Mouse (Mus musculus) neural tube, embryonic 14.5 days (tissue): Measurements from ENCODE around the gene Trit1. TPM values are rescaled to one million over a fixed set of nuclear protein-coding genes. Genes with fewer than 3 reads are reported as not detected.

Experiments used
- ATAC-seq: fragments of 200-750 bp; cut with Nextera tagmentation; 2 replicates; pipeline ENCODE4 v1.8.0; 2017; ENCODE audit warnings: low read depth, mild to moderate bottlenecking, moderate TSS enrichment, moderate library complexity
- H3K27ac ChIP-seq: fragments of 300-500 bp; sonication (generic); 2 replicates; pipeline ENCODE4 v1.5.1; 2014; ENCODE audit warnings: low read depth, mild to moderate bottlenecking, control low read depth, low read length, moderate library complexity, mixed read lengths
- H3K27me3 ChIP-seq: fragments of 300-500 bp; sonication (generic); 2 replicates; pipeline ENCODE4 v1.6.1; 2014; ENCODE audit warnings: low read length; ENCODE audit not compliant: control insufficient read depth, insufficient read depth
- H3K36me3 ChIP-seq: fragments of 300-500 bp; sonication (generic); 2 replicates; pipeline ENCODE4 v1.6.1; 2014; ENCODE audit warnings: low read length, mixed read lengths; ENCODE audit not compliant: control insufficient read depth, insufficient read depth
- H3K4me1 ChIP-seq: fragments of 300-500 bp; sonication (generic); 2 replicates; pipeline ENCODE4 v1.6.1; 2014; ENCODE audit warnings: low read length; ENCODE audit not compliant: control insufficient read depth, insufficient read depth
- H3K4me2 ChIP-seq: fragments of 300-500 bp; sonication (generic); 2 replicates; pipeline ENCODE4 v1.6.1; 2014; ENCODE audit warnings: mild to moderate bottlenecking, low read depth, low read length, control low read depth
- H3K4me3 ChIP-seq: fragments of 300-500 bp; sonication (generic); 2 replicates; pipeline ENCODE4 v1.5.1; 2014; ENCODE audit warnings: low read depth, low read length, control low read depth, mixed read lengths
- H3K9ac ChIP-seq: fragments of 300-500 bp; sonication (generic); replicated peaks from 2 replicates; pipeline ENCODE4 v1.6.1; 2014; ENCODE audit warnings: low read depth, mild to moderate bottlenecking, control low read depth, low read length, mixed read lengths
- H3K9me3 ChIP-seq: fragments of 300-500 bp; sonication (generic); 2 replicates; pipeline ENCODE4 v1.6.1; 2016; ENCODE audit warnings: low read length; ENCODE audit not compliant: control insufficient read depth
- WGBS: fragments of 180-500 bp; shearing (Covaris S2); extraction: QIAGEN DNeasy Blood & Tissue Kit; methylation state at CpG from one replicate; pipeline ENCODE4 v1.1.7; 2014; 5-methylcytosine and 5-hydroxymethylcytosine counted together
- polyA plus RNA-seq: library from polyadenylated mRNA; unstranded; fragments of >200 nt; fragmentation: Nextera tagmentation; extraction: Ambion mirVana; gene quantifications from 2 replicates; pipeline ENCODE4 v1.2.1, GENCODE M21; 2014

The Trit1 gene
- polyA plus RNA-seq, 1 experiment from 2014 or later, result 27.8 TPM

DNA sequence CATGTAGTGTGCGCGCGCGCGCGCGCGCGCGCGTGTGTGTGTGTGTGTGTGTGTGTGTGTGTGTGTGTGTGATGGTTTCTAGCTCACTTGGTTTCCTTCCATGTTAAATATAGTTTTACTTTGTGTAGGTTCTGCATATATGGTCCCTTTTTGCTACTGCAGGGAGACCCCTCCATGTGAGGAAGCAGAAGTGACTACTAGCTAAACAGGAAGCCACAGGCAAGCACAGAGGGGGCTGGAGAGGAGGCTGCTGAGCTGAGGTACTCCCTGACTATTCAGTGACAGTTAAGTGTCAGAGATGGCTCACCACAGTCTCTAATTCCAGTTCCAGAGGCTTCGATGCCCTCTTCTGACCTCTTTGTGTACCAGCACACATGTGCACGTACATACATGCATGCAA lies 9.8 kb downstream of the Trit1 start:
- no peaks in the 10 kb centered on the region for H3K9me3 ChIP-seq
- no peak for ATAC-seq
- 91% methylated on average over 13 of the region's 13 CpGs for WGBS
- peaks cover 7% of the 10 kb centered on the region; the same call in 1 of the 2 replicates for H3K36me3 ChIP-seq
- no peaks in the 10 kb centered on the region for H3K27me3 ChIP-seq
- no peak overlapping the region for H3K4me2 ChIP-seq
- no peak overlapping the region for H3K9ac ChIP-seq
- H3K27ac ChIP-seq, result no peak overlapping the region
- H3K4me3 ChIP-seq, result no peak overlapping the region
- H3K4me1 ChIP-seq, result no peaks in the 10 kb centered on the region

DNA sequence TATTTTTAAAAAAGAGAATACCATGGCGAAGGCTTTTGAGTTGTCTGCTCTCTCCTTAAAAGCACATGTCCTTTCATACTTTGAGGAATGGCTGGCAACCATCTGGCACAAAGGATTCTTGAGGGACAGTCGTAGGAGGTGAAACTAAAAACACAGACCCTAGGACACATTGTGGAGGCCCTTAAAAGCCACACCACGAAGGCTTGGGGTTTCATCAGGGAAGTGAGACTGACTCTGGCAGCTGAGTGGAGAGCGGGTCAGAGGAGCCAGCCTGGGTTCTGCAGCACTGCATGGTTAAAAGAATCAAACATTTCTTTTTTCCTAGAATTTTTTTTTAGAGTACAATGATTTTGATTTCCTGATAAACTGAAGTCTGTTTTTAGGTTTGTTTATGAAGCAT lies 10.2 kb downstream of the Trit1 start:
- no peak overlapping the region for H3K27ac ChIP-seq
- no peak overlapping the region for H3K4me3 ChIP-seq
- no peaks in the 10 kb centered on the region for H3K9me3 ChIP-seq
- H3K27me3 ChIP-seq, result no peaks in the 10 kb centered on the region
- no peak overlapping the region for H3K9ac ChIP-seq
- H3K4me1 ChIP-seq, result no peaks in the 10 kb centered on the region
- 78% methylated on average over 4 of the region's 4 CpGs for WGBS
- H3K36me3 ChIP-seq, result peaks cover 9% of the 10 kb centered on the region; the same call in 1 of the 2 replicates
- H3K4me2 ChIP-seq, result no peak overlapping the region
- no peak for ATAC-seq

DNA sequence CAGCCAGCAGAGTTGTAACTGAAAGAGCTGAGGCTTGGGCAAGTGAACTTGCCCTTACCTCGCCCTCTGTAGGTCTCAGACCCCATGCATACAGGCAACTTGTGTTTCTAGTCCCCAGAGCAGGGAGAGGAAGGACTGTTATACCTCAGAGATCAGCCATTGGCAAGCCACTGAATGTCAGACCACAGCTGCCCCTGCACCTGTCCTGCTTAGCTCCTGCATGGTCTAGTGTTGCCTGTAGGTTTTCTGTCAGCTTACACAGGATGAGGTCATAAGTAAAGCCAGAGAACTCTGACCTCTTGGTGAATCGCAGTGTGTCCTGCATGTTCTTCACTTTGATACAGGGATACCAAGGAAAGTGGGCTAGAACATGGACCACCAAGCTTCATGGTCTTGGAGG lies 18.4 kb downstream of the Trit1 start:
- H3K4me1 ChIP-seq, result no peaks in the 10 kb centered on the region
- no peak overlapping the region for H3K4me2 ChIP-seq
- no peak overlapping the region for H3K27ac ChIP-seq
- WGBS, result 94% methylated on average over 2 of the region's 2 CpGs
- no peaks in the 10 kb centered on the region for H3K27me3 ChIP-seq
- H3K9me3 ChIP-seq, result no peaks in the 10 kb centered on the region
- no peak for ATAC-seq
- H3K4me3 ChIP-seq, result no peak overlapping the region
- H3K36me3 ChIP-seq, result peaks cover 9% of the 10 kb centered on the region; the same call in 1 of the 2 replicates
- H3K9ac ChIP-seq, result no peak overlapping the region

DNA sequence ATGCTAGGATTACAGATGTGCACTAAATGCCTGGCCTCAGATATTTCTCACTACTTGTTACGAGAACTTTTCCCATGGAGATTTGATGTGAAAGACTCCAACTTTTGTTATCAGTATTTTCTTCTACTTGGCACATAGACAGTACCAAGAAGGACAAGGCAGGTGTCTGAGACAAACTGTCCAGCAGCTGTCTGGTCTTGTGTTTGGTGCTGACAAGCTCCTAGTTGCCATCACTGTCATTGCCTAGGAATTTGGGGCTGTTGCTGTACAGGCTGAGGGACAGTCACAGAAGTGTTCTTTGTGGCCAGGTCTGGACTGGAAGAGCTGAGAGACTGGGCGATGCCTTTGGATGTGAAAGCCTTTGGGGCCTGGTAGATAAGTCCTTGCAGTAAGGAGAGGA lies 19.2 kb downstream of the Trit1 start:
- Histone ChIP-seq H3K4me3 (no peak overlapping the region), H3K27ac (no peak overlapping the region), H3K27me3 (no peaks in the 10 kb centered on the region), H3K9me3 (no peaks in the 10 kb centered on the region), H3K4me1 (no peaks in the 10 kb centered on the region), H3K36me3 (peaks cover 12% of the 10 kb centered on the region; the same call in 1 of the 2 replicates), H3K9ac (no peak overlapping the region), H3K4me2 (no peak overlapping the region)
- no peak for ATAC-seq
- WGBS, result 91% methylated on average over 2 of the region's 2 CpGs

DNA sequence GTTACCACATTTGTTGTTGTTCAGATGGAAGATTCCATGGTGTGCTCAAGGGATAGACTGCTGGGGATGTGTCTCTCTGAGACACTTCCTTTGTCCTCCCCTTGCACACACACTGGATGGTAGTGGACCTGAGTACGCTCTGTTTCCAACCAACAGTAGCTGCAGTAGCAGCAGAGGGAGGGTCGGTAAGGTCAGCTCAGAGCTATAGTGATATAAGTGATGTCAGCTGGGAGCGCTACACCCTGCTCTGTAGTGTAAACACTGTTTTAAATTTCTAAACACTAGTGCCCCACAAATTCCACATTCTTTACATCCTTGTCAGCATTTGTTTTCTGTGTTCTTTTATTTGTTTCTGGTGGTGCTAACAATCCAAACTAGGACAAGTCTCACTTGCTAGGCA lies 20.3 kb downstream of the Trit1 start:
- no peaks in the 10 kb centered on the region for H3K27me3 ChIP-seq
- no peak overlapping the region for H3K9ac ChIP-seq
- no peaks in the 10 kb centered on the region for H3K4me1 ChIP-seq
- H3K9me3 ChIP-seq, result no peaks in the 10 kb centered on the region
- no peak overlapping the region for H3K4me3 ChIP-seq
- H3K36me3 ChIP-seq, result peaks cover 11% of the 10 kb centered on the region; the same call in 1 of the 2 replicates
- H3K4me2 ChIP-seq, result no peak overlapping the region
- WGBS, result 70% methylated on average over 3 of the region's 3 CpGs
- no peak for ATAC-seq
- H3K27ac ChIP-seq, result no peak overlapping the region

DNA sequence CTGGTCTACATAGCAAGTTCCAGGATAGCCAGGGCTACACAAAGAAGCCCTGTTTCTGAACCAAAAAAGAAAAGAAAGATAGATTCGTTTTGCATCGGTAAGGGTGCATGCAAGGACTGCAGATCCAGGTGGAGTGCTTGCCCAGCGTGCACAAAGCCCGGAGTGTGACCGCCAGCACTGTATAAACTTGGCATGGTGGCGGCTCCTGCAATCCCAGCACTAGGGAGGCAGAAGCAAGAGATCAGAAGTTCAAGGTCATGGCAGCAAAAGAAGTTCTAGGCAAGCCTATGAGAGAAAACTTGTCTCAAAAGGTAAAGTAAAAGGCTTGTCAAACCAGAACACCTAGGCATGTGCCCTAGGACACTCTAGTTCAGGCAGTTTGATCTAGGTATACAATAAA lies 24.7 kb downstream of the Trit1 start:
- H3K36me3 ChIP-seq, result peaks cover 20% of the 10 kb centered on the region; the same call in 1 of the 2 replicates
- no peak for ATAC-seq
- H3K9me3 ChIP-seq, result no peaks in the 10 kb centered on the region
- H3K4me3 ChIP-seq, result no peak overlapping the region
- no peaks in the 10 kb centered on the region for H3K27me3 ChIP-seq
- H3K4me2 ChIP-seq, result no peak overlapping the region
- 85% methylated on average over 6 of the region's 6 CpGs for WGBS
- H3K27ac ChIP-seq, result no peak overlapping the region
- H3K9ac ChIP-seq, result no peak overlapping the region
- no peaks in the 10 kb centered on the region for H3K4me1 ChIP-seq

DNA sequence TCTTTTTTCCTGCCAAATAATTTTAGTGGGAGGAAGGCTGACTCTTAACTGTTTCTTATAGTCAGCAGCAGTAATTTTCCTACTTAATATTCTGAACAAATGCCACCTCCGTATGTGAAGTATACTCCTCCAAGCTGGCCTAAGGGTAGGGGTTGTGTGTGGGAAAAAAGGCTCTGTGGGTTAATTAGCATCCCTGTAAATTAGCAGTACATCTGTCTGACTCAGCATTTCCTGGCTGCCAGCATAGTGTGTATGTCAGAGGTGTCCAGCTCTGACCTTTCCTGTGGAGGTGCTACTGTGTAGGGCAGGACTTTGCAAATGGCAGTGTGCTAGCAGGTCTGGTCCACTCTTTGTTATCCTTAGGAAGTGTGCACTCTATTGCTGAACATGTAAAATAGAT lies 27.5 kb downstream of the Trit1 start:
- H3K27ac ChIP-seq, result no peak overlapping the region
- no peak overlapping the region for H3K4me2 ChIP-seq
- WGBS, result 59% methylated on average over 1 of the region's 1 CpGs
- H3K4me3 ChIP-seq, result no peak overlapping the region
- H3K9ac ChIP-seq, result no peak overlapping the region
- no peaks in the 10 kb centered on the region for H3K9me3 ChIP-seq
- H3K36me3 ChIP-seq, result peaks cover 37% of the 10 kb centered on the region
- H3K27me3 ChIP-seq, result no peaks in the 10 kb centered on the region
- no peaks in the 10 kb centered on the region for H3K4me1 ChIP-seq
- ATAC-seq, result peak; percentile 34; the same call in 1 of the 2 replicates

DNA sequence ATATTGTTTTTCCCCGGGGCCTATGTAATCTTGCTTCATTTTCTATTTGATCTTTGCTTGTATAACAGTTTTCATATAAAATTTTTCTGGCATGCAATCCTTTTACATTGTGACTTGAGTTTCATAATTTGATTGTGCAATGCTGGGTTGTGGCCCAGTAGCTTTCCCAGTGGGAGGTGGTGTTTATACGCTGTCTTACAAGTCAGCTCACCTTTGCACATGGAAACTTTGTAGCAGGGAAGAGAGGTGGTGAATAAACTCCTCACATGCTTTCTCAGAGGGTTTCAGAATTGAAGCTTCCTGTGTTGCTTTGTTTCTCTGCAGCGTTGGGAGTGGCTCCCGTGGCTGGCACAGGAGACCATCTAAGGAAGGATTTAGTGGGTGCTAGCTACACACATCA lies 28.4 kb downstream of the Trit1 start:
- 85% methylated on average over 4 of the region's 4 CpGs for WGBS
- H3K9me3 ChIP-seq, result no peaks in the 10 kb centered on the region
- H3K4me3 ChIP-seq, result no peak overlapping the region
- no peak overlapping the region for H3K9ac ChIP-seq
- no peaks in the 10 kb centered on the region for H3K4me1 ChIP-seq
- ATAC-seq, result no peak
- H3K4me2 ChIP-seq, result no peak overlapping the region
- no peak overlapping the region for H3K27ac ChIP-seq
- no peaks in the 10 kb centered on the region for H3K27me3 ChIP-seq
- H3K36me3 ChIP-seq, result peaks cover 35% of the 10 kb centered on the region

DNA sequence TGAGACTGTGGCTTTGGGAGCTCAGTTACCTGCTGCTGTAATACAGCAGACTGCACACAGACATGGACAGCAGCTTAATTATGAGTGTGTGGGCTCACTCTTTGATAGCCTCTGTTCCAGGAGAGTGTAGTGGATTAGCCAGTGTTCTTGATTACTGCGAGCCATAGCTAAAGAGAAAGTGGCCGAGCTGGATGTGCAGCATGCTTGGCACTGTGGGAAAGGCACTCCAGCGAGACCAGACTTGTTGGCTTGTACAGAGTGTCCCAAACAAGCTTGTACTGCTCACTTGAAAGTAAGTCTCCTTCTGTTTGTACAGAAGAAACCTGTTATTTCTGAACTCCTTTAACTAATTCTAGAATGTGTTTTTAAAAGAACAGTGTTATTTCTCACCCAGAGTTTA lies 29.9 kb downstream of the Trit1 start:
- H3K4me2 ChIP-seq, result no peak overlapping the region
- H3K27ac ChIP-seq, result no peak overlapping the region
- H3K9me3 ChIP-seq, result no peaks in the 10 kb centered on the region
- H3K27me3 ChIP-seq, result no peaks in the 10 kb centered on the region
- no peak overlapping the region for H3K9ac ChIP-seq
- no peak for ATAC-seq
- WGBS, result 95% methylated on average over 3 of the region's 3 CpGs
- H3K36me3 ChIP-seq, result peaks cover 31% of the 10 kb centered on the region
- H3K4me3 ChIP-seq, result no peak overlapping the region
- H3K4me1 ChIP-seq, result peaks cover 7% of the 10 kb centered on the region
